Mouse (Mus musculus) forebrain, embryonic 11.5 days (tissue): ENCODE measurements around the gene Cd300a. TPM values are rescaled to one million over a fixed set of nuclear protein-coding genes. Genes with fewer than 3 reads are reported as not detected.
"Not testable (repeated sequence)": the region's sequence is repeated elsewhere in the genome, so short reads cannot be mapped to it uniquely, and the experiment has no call there.

Experiments used
- ATAC-seq: fragments of 200-750 bp; cut with Nextera tagmentation; replicated peaks from 2 replicates; pipeline ENCODE4 v1.8.0; 2017; ENCODE audit warnings: moderate TSS enrichment; ENCODE audit not compliant: low FRiP score
- DNase-seq: peaks from one replicate; pipeline ENCODE4 v3.0.0-alpha.2; 2017; ENCODE audit warnings: low spot score
- H3K27ac ChIP-seq: fragments of 300-500 bp; sonication (generic); 2 replicates; pipeline ENCODE4 v1.5.1; 2014; ENCODE audit warnings: low read depth, low read length
- H3K27me3 ChIP-seq: fragments of 300-500 bp; sonication (generic); 2 replicates; pipeline ENCODE4 v1.6.1; 2014; ENCODE audit warnings: mild to moderate bottlenecking, low read length, mixed read lengths; ENCODE audit not compliant: control insufficient read depth, insufficient read depth
- H3K36me3 ChIP-seq: fragments of 300-500 bp; sonication (generic); 2 replicates; pipeline ENCODE4 v1.6.1; 2014; ENCODE audit warnings: mild to moderate bottlenecking, low read length, moderate library complexity, mixed read lengths; ENCODE audit not compliant: control insufficient read depth, insufficient read depth
- H3K4me1 ChIP-seq: fragments of 300-500 bp; sonication (generic); replicated peaks from 2 replicates; pipeline ENCODE4 v1.6.1; 2014; ENCODE audit warnings: low read length, mixed read lengths; ENCODE audit not compliant: control insufficient read depth, insufficient read depth
- H3K4me2 ChIP-seq: fragments of 300-500 bp; sonication (generic); 2 replicates; pipeline ENCODE4 v1.6.1; 2014; ENCODE audit warnings: low read depth, mild to moderate bottlenecking, low read length, moderate library complexity, mixed read lengths; ENCODE audit not compliant: severe bottlenecking
- H3K4me3 ChIP-seq: fragments of 300-500 bp; sonication (generic); 2 replicates; pipeline ENCODE4 v1.5.1; 2014; ENCODE audit warnings: low read depth, low read length
- H3K9ac ChIP-seq: fragments of 300-500 bp; sonication (generic); 2 replicates; pipeline ENCODE4 v1.6.1; 2014; ENCODE audit warnings: low read length
- H3K9me3 ChIP-seq: fragments of 300-500 bp; sonication (generic); 2 replicates; pipeline ENCODE4 v1.6.1; 2016; ENCODE audit warnings: low read length, mixed read lengths; ENCODE audit not compliant: control insufficient read depth
- WGBS: fragments of 180-500 bp; shearing (Covaris S2); extraction: QIAGEN DNeasy Blood & Tissue Kit; methylation state at CpG from one replicate; pipeline ENCODE4 v1.1.7; 2014; 5-methylcytosine and 5-hydroxymethylcytosine counted together
- polyA plus RNA-seq: library from polyadenylated mRNA; unstranded; fragments of >200 nt; fragmentation: Nextera tagmentation; extraction: Ambion mirVana; gene quantifications from 2 replicates; pipeline ENCODE4 v1.2.1, GENCODE M21; 2014

Gene Cd300a
- polyA plus RNA-seq, 1 experiment from 2014 or later = 0.64 TPM

- not testable (repeated sequence) for H3K36me3 ChIP-seq, H3K4me1 ChIP-seq, H3K9me3 ChIP-seq, ATAC-seq, H3K9ac ChIP-seq, H3K27ac ChIP-seq, H3K4me2 ChIP-seq, DNase-seq, H3K4me3 ChIP-seq, H3K27me3 ChIP-seq
- 57% methylated on average over 3 of the region's 3 CpGs for WGBS
Measured at GRCm38 (mm10) chr11:114909538-114909937, 19.7 kb downstream of the Cd300a start.

DNA sequence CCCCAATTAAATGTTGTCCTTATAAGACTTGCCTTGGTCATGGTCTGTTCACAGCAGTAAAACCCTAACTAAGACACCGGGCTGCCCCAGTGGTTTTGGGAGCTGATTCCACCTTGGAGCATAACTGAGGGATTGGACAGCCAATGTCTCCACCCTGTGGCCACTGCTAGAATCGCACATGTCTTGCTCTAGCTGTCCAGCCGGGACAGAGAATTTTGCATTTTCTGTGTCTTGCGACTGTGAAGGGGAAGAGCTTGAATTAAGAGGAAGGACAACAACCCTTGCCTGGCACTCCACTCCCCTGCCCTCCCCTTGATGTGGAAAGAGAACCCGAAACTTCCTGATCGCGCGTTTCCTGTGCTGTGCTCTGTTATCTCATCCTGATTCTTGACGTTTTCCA is 23.0 kb downstream of the Cd300a start:
- no peak overlapping the region for H3K27ac ChIP-seq
- H3K9me3 ChIP-seq = no peaks in the 10 kb centered on the region
- WGBS = 24% methylated on average over 9 of the region's 9 CpGs
- H3K9ac ChIP-seq = no peak overlapping the region
- H3K4me1 ChIP-seq = no peaks in the 10 kb centered on the region
- H3K4me2 ChIP-seq = no peak overlapping the region
- H3K4me3 ChIP-seq = no peak overlapping the region
- H3K27me3 ChIP-seq = no peaks in the 10 kb centered on the region
- no peaks in the 10 kb centered on the region for H3K36me3 ChIP-seq
- peak; percentile 89 for DNase-seq
- peak; percentile 64 for ATAC-seq

DNA sequence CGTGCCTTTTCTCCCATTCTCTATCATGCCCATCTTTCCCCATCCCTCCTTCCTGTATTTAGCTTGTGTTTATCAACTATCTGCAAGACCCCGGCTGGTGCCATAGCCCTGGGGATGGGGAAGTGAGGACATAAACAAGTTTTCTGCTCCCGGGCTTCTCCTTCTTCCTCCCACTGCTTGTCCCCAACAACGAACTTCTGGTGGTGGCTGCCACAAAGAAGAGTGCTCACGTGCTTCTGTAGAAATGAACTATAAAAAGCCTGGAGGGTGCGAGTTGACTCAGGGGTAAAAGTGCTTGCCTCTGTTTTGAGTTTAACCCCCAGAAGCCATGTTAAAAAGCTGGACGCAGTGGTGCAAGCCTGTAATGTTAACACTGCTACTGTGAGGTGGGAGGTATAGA is 25.1 kb downstream of the Cd300a start:
- Histone ChIP-seq H3K9me3 (no peaks in the 10 kb centered on the region), H3K4me1 (no peaks in the 10 kb centered on the region), H3K27ac (no peak overlapping the region), H3K4me3 (no peak overlapping the region), H3K4me2 (no peak overlapping the region), H3K27me3 (no peaks in the 10 kb centered on the region), H3K36me3 (no peaks in the 10 kb centered on the region), H3K9ac (no peak overlapping the region)
- ATAC-seq (no peak), DNase-seq (no peak)
- 62% methylated on average over 7 of the region's 7 CpGs for WGBS

- no peak overlapping the region for H3K27ac ChIP-seq
- no peaks in the 10 kb centered on the region for H3K4me1 ChIP-seq
- no peaks in the 10 kb centered on the region for H3K27me3 ChIP-seq
- H3K9ac ChIP-seq = no peak overlapping the region
- ATAC-seq (no peak), DNase-seq (no peak)
- 92% methylated on average over 6 of the region's 6 CpGs for WGBS
- no peaks in the 10 kb centered on the region for H3K36me3 ChIP-seq
- H3K9me3 ChIP-seq = no peaks in the 10 kb centered on the region
- no peak overlapping the region for H3K4me3 ChIP-seq
- H3K4me2 ChIP-seq = no peak overlapping the region
Measured at GRCm38 (mm10) chr11:114917120-114917519, 27.3 kb downstream of the Cd300a start.

DNA sequence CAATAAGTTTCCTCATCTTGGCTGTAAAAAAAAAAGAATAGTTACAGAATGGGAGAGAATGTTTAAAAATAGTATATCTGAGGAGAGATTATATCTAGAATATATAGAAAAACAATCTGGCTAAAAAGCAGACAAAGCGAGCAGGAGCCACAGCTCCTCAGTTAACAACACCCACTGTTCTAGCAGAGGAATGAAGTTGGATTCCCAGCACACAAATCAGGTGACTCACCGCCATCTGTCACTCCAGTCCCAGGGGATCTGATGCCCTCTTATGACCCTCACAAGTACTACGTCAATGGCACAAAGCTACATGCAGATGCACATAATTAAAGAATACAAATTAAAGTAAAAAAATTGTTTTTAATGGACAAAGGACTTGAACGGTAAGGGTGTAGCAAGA is 32.6 kb downstream of the Cd300a start:
- 87% methylated on average over 4 of the region's 4 CpGs for WGBS
- ATAC-seq (no peak), DNase-seq (no peak)
- H3K27ac ChIP-seq = no peak overlapping the region
- H3K9me3 ChIP-seq = no peaks in the 10 kb centered on the region
- no peak overlapping the region for H3K4me3 ChIP-seq
- no peak overlapping the region for H3K9ac ChIP-seq
- H3K36me3 ChIP-seq = no peaks in the 10 kb centered on the region
- no peaks in the 10 kb centered on the region for H3K4me1 ChIP-seq
- H3K4me2 ChIP-seq = no peak overlapping the region
- no peaks in the 10 kb centered on the region for H3K27me3 ChIP-seq

- H3K9ac ChIP-seq = no peak overlapping the region
- H3K36me3 ChIP-seq = no peaks in the 10 kb centered on the region
- no peaks in the 10 kb centered on the region for H3K27me3 ChIP-seq
- no peak overlapping the region for H3K27ac ChIP-seq
- H3K4me1 ChIP-seq = no peaks in the 10 kb centered on the region
- 76% methylated on average over 4 of the region's 4 CpGs for WGBS
- DNase-seq = peak; percentile 60
- H3K4me3 ChIP-seq = no peak overlapping the region
- no peaks in the 10 kb centered on the region for H3K9me3 ChIP-seq
- ATAC-seq = no peak
- H3K4me2 ChIP-seq = no peak overlapping the region
Measured at GRCm38 (mm10) chr11:114923961-114924360, 34.1 kb downstream of the Cd300a start.

- H3K4me1 ChIP-seq = no peaks in the 10 kb centered on the region
- no peak overlapping the region for H3K9ac ChIP-seq
- H3K9me3 ChIP-seq = no peaks in the 10 kb centered on the region
- H3K4me3 ChIP-seq = no peak overlapping the region
- H3K27ac ChIP-seq = no peak overlapping the region
- DNase-seq (no peak), ATAC-seq (no peak)
- WGBS = 94% methylated on average over 2 of the region's 2 CpGs
- no peaks in the 10 kb centered on the region for H3K27me3 ChIP-seq
- no peak overlapping the region for H3K4me2 ChIP-seq
- H3K36me3 ChIP-seq = no peaks in the 10 kb centered on the region
Measured at GRCm38 (mm10) chr11:114929581-114929980, 39.7 kb downstream of the Cd300a start.

GRCm38 (mm10) chr11:114931041-114931440 is 41.2 kb downstream of the Cd300a start:
- no peaks in the 10 kb centered on the region for H3K27me3 ChIP-seq
- H3K9ac ChIP-seq = no peak overlapping the region
- no peaks in the 10 kb centered on the region for H3K4me1 ChIP-seq
- no peak overlapping the region for H3K4me2 ChIP-seq
- WGBS = 80% methylated on average over 5 of the region's 5 CpGs
- H3K27ac ChIP-seq = no peak overlapping the region
- H3K36me3 ChIP-seq = no peaks in the 10 kb centered on the region
- H3K9me3 ChIP-seq = no peaks in the 10 kb centered on the region
- H3K4me3 ChIP-seq = no peak overlapping the region
- DNase-seq (no peak), ATAC-seq (no peak)

DNA sequence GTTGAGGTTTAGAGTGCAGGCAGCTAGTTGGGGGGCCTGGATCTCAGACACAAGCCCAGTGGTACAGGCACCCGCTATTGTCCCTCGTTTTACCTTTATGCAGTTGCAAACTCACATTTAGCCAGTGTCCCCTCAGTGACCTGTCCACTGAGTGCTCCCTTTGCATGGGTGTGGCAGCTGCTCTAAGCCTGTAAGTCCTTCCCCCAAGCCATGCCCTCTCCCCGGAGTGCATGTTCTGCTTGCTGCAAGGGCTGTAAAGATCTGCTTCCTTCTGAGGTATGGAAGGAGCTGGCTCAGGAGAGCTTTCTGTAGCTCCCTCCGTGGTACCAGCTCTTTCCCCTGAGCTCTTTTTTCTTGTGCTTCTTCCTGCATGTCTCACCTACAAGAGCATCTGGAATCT is 43.8 kb downstream of the Cd300a start:
- no peaks in the 10 kb centered on the region for H3K27me3 ChIP-seq
- WGBS = 74% methylated on average over 4 of the region's 4 CpGs
- H3K27ac ChIP-seq = no peak overlapping the region

More for the DNA sequence above, 43.8 kb downstream of the Cd300a start:
- H3K4me2 ChIP-seq = no peak overlapping the region
- H3K4me1 ChIP-seq = no peaks in the 10 kb centered on the region
- ATAC-seq (no peak), DNase-seq (no peak)
- no peaks in the 10 kb centered on the region for H3K9me3 ChIP-seq
- H3K36me3 ChIP-seq = no peaks in the 10 kb centered on the region
- H3K9ac ChIP-seq = no peak overlapping the region
- H3K4me3 ChIP-seq = no peak overlapping the region
